In the genomic region with DNA sequence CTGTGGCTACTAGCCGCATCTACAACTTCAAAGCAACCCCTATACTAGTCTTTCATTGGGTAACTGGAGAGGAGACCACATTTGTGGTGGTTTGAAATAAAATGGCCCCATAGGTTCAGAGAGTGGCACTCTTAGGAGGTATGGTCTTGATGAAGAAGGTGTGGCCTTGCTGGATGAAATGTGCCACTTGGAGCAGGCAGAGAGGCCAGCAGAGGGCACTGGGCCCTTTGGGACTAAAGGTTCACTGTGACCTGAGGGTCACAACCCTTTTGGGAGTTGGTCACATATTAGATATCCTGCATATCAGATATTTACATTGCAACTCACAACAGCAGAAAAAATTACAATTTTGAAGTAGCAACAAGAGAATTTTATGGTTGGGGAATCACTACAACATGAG, we compare ENCODE assay signal across 10 mouse cellular contexts. TPM values are rescaled to one million over a fixed set of nuclear protein-coding genes. Genes with fewer than 3 reads are reported as not detected.
DNase-seq lines count a peak whose midpoint lies in the region; ATAC-seq and TF ChIP-seq lines count a peak whose summit lies in the region.
"Had no signal": no experiment of that assay in that cellular context is flagged by ENCODE, and none has a peak within 500 bp of the region (broad histone marks: within the 10 kb centered on the region; RNA-seq: fewer than 3 reads in every experiment).

No protein-coding gene starts in this region.

- TF ChIP-seq POLR2A in heart, adult 2 months (IDR thresholded peaks at IDR 0.05; ENCODE audit: insufficient read depth, low read depth, low read length) = no peak
- TF ChIP-seq POLR2A in lung, adult 2 months (IDR thresholded peaks at IDR 0.05; ENCODE audit: borderline replicate concordance, extremely low read depth, low read depth, low read length) = no peak

- H3K4me2 ChIP-seq in stomach, postnatal 0 days (replicated peaks; ENCODE audit: low read depth) = no peak overlapping the region
- H3K4me2 ChIP-seq in hindbrain, embryonic 12.5 days (replicated peaks) = no peak overlapping the region

- H3K4me1 ChIP-seq in heart, adult 2 months (ENCODE audit: control insufficient read depth, insufficient read depth, low read length) = no peaks in the 10 kb centered on the region
- no peaks in the 10 kb centered on the region for H3K4me1 ChIP-seq in lung, adult 2 months (ENCODE audit: control insufficient read depth, insufficient read depth, low read length)
- no peaks in the 10 kb centered on the region for H3K4me1 ChIP-seq in stomach, postnatal 0 days (replicated peaks; ENCODE audit: control insufficient read depth, insufficient read depth)
- no peaks in the 10 kb centered on the region for H3K4me1 ChIP-seq in hindbrain, embryonic 12.5 days

- H3K27ac ChIP-seq in heart, adult 2 months = no peak overlapping the region
- no peak overlapping the region for H3K27ac ChIP-seq in stomach, postnatal 0 days (replicated peaks)
- no peak overlapping the region for H3K27ac ChIP-seq in hindbrain, embryonic 12.5 days

- H3K27me3 ChIP-seq in heart, adult 2 months (ENCODE audit: control insufficient read depth, insufficient read depth, low read length) = no peaks in the 10 kb centered on the region
- H3K27me3 ChIP-seq in stomach, postnatal 0 days (ENCODE audit: control insufficient read depth, insufficient read depth, low read length) = no peaks in the 10 kb centered on the region
- H3K27me3 ChIP-seq in hindbrain, embryonic 12.5 days = no peaks in the 10 kb centered on the region

- no peak overlapping the region for H3K9ac ChIP-seq in heart, adult 2 months (ENCODE audit: low read depth, low read length)
- H3K9ac ChIP-seq in stomach, postnatal 0 days (ENCODE audit: low read length) = no peak overlapping the region
- H3K9ac ChIP-seq in hindbrain, embryonic 12.5 days = no peak overlapping the region

- no peaks in the 10 kb centered on the region for H3K9me3 ChIP-seq in stomach, postnatal 0 days (ENCODE audit: control insufficient read depth, low read length)
- no peaks in the 10 kb centered on the region for H3K9me3 ChIP-seq in hindbrain, embryonic 12.5 days (replicated peaks)

- DNase-seq in heart, adult 2 months = no peak
- DNase-seq in heart, adult 8-10 months (ENCODE audit: low spot score) = no peak
- no peak for DNase-seq in lung, adult 2 months
- DNase-seq in lung, postnatal 4 days = no peak
- DNase-seq in stomach, postnatal 0 days (ENCODE audit: low spot score) = no peak
- DNase-seq: cerebellum, adult 11 months; spleen, adult 18-20 months; thymus, adult 2 months had no signal

- no peak overlapping the region for H3K4me3 ChIP-seq in heart, adult 2 months
- no peak overlapping the region for H3K4me3 ChIP-seq in lung, adult 2 months (replicated peaks; ENCODE audit: extremely low read depth, low read depth, low read length)
- H3K4me3 ChIP-seq in stomach, postnatal 0 days (ENCODE audit: low read depth, low read length) = no peak overlapping the region
- H3K4me3 ChIP-seq in hindbrain, embryonic 12.5 days = no peak overlapping the region

- WGBS in heart, adult 2 months = 88% methylated on average over 1 of the region's 1 CpGs
- 89% methylated on average over 1 of the region's 1 CpGs for WGBS in lung, adult 2 months
- 88% methylated on average over 1 of the region's 1 CpGs for WGBS in stomach, postnatal 0 days
- WGBS in hindbrain, embryonic 12.5 days = 88% methylated on average over 1 of the region's 1 CpGs

- intact Hi-C loops in heart, adult 2 months (cut with DNase I) = loop anchor here (10.0 kb wide), 1 partner anchor 596 kb away; no protein-coding TSS in a partner anchor

- no peak for TF ChIP-seq EP300 in heart, adult 2 months (IDR thresholded peaks at IDR 0.05; ENCODE audit: insufficient read depth, low read depth, low read length)
- no peak for TF ChIP-seq EP300 in stomach, postnatal 0 days (optimal IDR thresholded peaks at IDR 0.05)

- H3K36me3 ChIP-seq in heart, adult 2 months (ENCODE audit: control insufficient read depth, insufficient read depth, low read length) = no peaks in the 10 kb centered on the region
- no peaks in the 10 kb centered on the region; the same call in 1 of the 2 replicates for H3K36me3 ChIP-seq in stomach, postnatal 0 days (ENCODE audit: control insufficient read depth, insufficient read depth, low read length)
- H3K36me3 ChIP-seq in hindbrain, embryonic 12.5 days = no peaks in the 10 kb centered on the region

- TF ChIP-seq CTCF in heart, adult 2 months (IDR thresholded peaks at IDR 0.05) = peak; percentile 42
- TF ChIP-seq CTCF in lung, adult 2 months (IDR thresholded peaks at IDR 0.05; ENCODE audit: insufficient read depth, low read length) = peak; percentile 45; the same call in 1 of the 2 replicates
- TF ChIP-seq CTCF in stomach, postnatal 0 days (IDR thresholded peaks at IDR 0.05; ENCODE audit: low read depth) = peak; percentile 54

- peak; percentile 54; the same call in 1 of the 2 replicates for ATAC-seq in common myeloid progenitor, adult 5-6 weeks (replicated peaks; ENCODE audit: low read depth, poor library complexity, severe bottlenecking)
- no peak for ATAC-seq in stomach, postnatal 0 days (ENCODE audit: low FRiP score, low TSS enrichment)
- ATAC-seq in hindbrain, embryonic 12.5 days (ENCODE audit: low FRiP score) = no peak

- no peaks in the 10 kb centered on the region for H3K79me2 ChIP-seq in heart, adult 2 months (replicated peaks; ENCODE audit: control insufficient read depth, insufficient read depth, low read length)

RNA-seq across cellular contexts. Expression of gene Aamdc, which starts 8.9 kb away (rescaled TPM):
- 10 to 100 TPM; 61.0 to 67.7 TPM for total RNA-seq in heart, adult 2 months (2021)
- 62.6 and 77.1 TPM in 2 replicates for polyA plus RNA-seq in heart, adult 2 months (2012; rRNA removed)
- 10 to 100 TPM; 60.2 to 71.0 (median 63.5) TPM for total RNA-seq in heart, adult 8-10 months (2022)
- 16.9 and 25.6 TPM in 2 replicates for polyA plus RNA-seq in lung, adult 2 months (2012; rRNA removed)
- total RNA-seq in common myeloid progenitor, adult 5-6 weeks (2017) = 37.2 and 50.3 TPM in 2 replicates
- polyA plus RNA-seq in stomach, postnatal 0 days (2015; fragmentation: Nextera tagmentation; extraction: Ambion mirVana) = 43.4 and 47.2 TPM in 2 replicates
- polyA plus RNA-seq in hindbrain, embryonic 12.5 days (2016; fragmentation: Nextera tagmentation; extraction: Ambion mirVana) = 40.5 and 43.9 TPM in 2 replicates

RNA-seq across cellular contexts. Expression of gene Rsf1, which starts 9.3 kb away (rescaled TPM):
- total RNA-seq in heart, adult 2 months (2021) = 10 to 100 TPM; 14.6 to 15.7 TPM
- polyA plus RNA-seq in heart, adult 2 months (2012; rRNA removed) = 1.5 and 3.0 TPM in 2 replicates
- total RNA-seq in heart, adult 8-10 months (2022) = 10 to 100 TPM; 13.5 to 16.9 (median 15.0) TPM
- polyA plus RNA-seq in lung, adult 2 months (2012; rRNA removed) = 1.7 and 3.2 TPM in 2 replicates
- 48.5 and 54.9 TPM in 2 replicates for total RNA-seq in common myeloid progenitor, adult 5-6 weeks (2017)
- polyA plus RNA-seq in stomach, postnatal 0 days (2015; fragmentation: Nextera tagmentation; extraction: Ambion mirVana) = 9.9 and 10.0 TPM in 2 replicates
- polyA plus RNA-seq in hindbrain, embryonic 12.5 days (2016; fragmentation: Nextera tagmentation; extraction: Ambion mirVana) = 33.2 and 33.4 TPM in 2 replicates
